In genomic region chr2:80771176-80771575, GRCm38 (mm10) we compare ENCODE assay signal across 16 mouse cellular contexts.
DNase-seq lines count a peak whose midpoint lies in the region; TF ChIP-seq lines count a peak whose summit lies in the region.
"Had no signal": no experiment of that assay in that cellular context is flagged by ENCODE, and none has a peak within 500 bp of the region (broad histone marks: within the 10 kb centered on the region; RNA-seq: fewer than 3 reads in every experiment).

No protein-coding gene starts in this region.

- TF ChIP-seq CTCF in CH12.LX (conservative IDR thresholded peaks at IDR 0.05 in 1 of 2, IDR thresholded peaks at IDR 0.05 in 1 of 2; ENCODE audit: low read depth in 2 of 2, low read length in 2 of 2): no peak

- in situ Hi-C loops in CH12.LX (cut with MboI; ENCODE audit: low pct_ligation_motif_present, low pct_unique_long_range_greater_than_20kb, low sequenced_read_pairs): no loop called here

- H3K4me3 ChIP-seq in heart, embryonic 10.5 days: no peak overlapping the region
- H3K4me3 ChIP-seq in CH12.LX (replicated peaks in 1 of 3; ENCODE audit: low read depth in 2 of 3, low read length in 2 of 3, poor library complexity in 1 of 3): no peak overlapping the region
- no peak overlapping the region for H3K4me3 ChIP-seq in embryonic facial prominence, embryonic 10.5 days
- H3K4me3 ChIP-seq: embryonic facial prominence, embryonic 15.5 days; heart, embryonic 15.5 days; hindbrain, embryonic 12.5 days; layer of hippocampus, adult 2 months; limb, embryonic 15.5 days had no signal

- dilution Hi-C loops in CH12.LX (cut with MboI; ENCODE audit: extremely low pct_ligation_motif_present, extremely low pct_unique_long_range_greater_than_20kb, low sequenced_read_pairs): no loop called here

- intact Hi-C loops in left cerebral cortex, postnatal 4 days (cut with DNase I): no loop called here

- H3K79me2 ChIP-seq in CH12.LX (replicated peaks; ENCODE audit: control insufficient read depth, extremely low read depth, insufficient read depth, poor library complexity, severe bottlenecking): no peaks in the 10 kb centered on the region

- H3K27ac ChIP-seq in heart, embryonic 10.5 days: no peak overlapping the region
- H3K27ac ChIP-seq in CH12.LX (ENCODE audit: insufficient read depth, low read depth): no peak overlapping the region
- no peak overlapping the region for H3K27ac ChIP-seq in embryonic facial prominence, embryonic 10.5 days (replicated peaks)
- H3K27ac ChIP-seq: embryonic facial prominence, embryonic 15.5 days; heart, embryonic 15.5 days; hindbrain, embryonic 12.5 days; layer of hippocampus, adult 2 months; limb, embryonic 15.5 days; macrophage had no signal

- no peak for TF ChIP-seq RAD21 in CH12.LX (IDR thresholded peaks at IDR 0.05; ENCODE audit: low read depth, low read length)

- H3K36me3 ChIP-seq in heart, embryonic 10.5 days: no peaks in the 10 kb centered on the region
- H3K36me3 ChIP-seq in CH12.LX (replicated peaks in 1 of 2; ENCODE audit: control insufficient read depth in 1 of 2, insufficient read depth in 1 of 2, low read length in 1 of 2): no peaks in the 10 kb centered on the region
- no peaks in the 10 kb centered on the region for H3K36me3 ChIP-seq in embryonic facial prominence, embryonic 10.5 days (replicated peaks)
- H3K36me3 ChIP-seq: embryonic facial prominence, embryonic 15.5 days; heart, embryonic 15.5 days; hindbrain, embryonic 12.5 days; limb, embryonic 15.5 days had no signal

- H3K4me2 ChIP-seq in CH12.LX (ENCODE audit: insufficient read depth, low read depth, poor library complexity, severe bottlenecking): no peak overlapping the region
- H3K4me2 ChIP-seq: embryonic facial prominence, embryonic 15.5 days; heart, embryonic 15.5 days; hindbrain, embryonic 12.5 days; limb, embryonic 15.5 days had no signal

- 62% methylated on average over 5 of the region's 5 CpGs for WGBS in heart, embryonic 10.5 days
- 54% methylated on average over 5 of the region's 5 CpGs for WGBS in embryonic facial prominence, embryonic 10.5 days

- no peaks in the 10 kb centered on the region for H3K27me3 ChIP-seq in heart, embryonic 10.5 days (ENCODE audit: insufficient read depth, poor library complexity, severe bottlenecking)
- no peaks in the 10 kb centered on the region for H3K27me3 ChIP-seq in CH12.LX (replicated peaks)
- no peaks in the 10 kb centered on the region for H3K27me3 ChIP-seq in embryonic facial prominence, embryonic 10.5 days (replicated peaks; ENCODE audit: low read depth, poor library complexity, severe bottlenecking)
- H3K27me3 ChIP-seq: embryonic facial prominence, embryonic 15.5 days; heart, embryonic 15.5 days; hindbrain, embryonic 12.5 days; limb, embryonic 15.5 days had no signal

- H3K4me1 ChIP-seq in heart, embryonic 10.5 days: no peaks in the 10 kb centered on the region
- peaks cover 0 to 6% of the 10 kb centered on the region in 2 experiments; a peak in 1 of 4 replicates for H3K4me1 ChIP-seq in CH12.LX (ENCODE audit: control insufficient read depth in 1 of 2, insufficient read depth in 2 of 2)
- peaks cover 4% of the 10 kb centered on the region; the same call in 1 of the 2 replicates for H3K4me1 ChIP-seq in embryonic facial prominence, embryonic 10.5 days
- H3K4me1 ChIP-seq: embryonic facial prominence, embryonic 15.5 days; heart, embryonic 15.5 days; hindbrain, embryonic 12.5 days; limb, embryonic 15.5 days had no signal

- H3K9me3 ChIP-seq in heart, embryonic 10.5 days: no peaks in the 10 kb centered on the region
- H3K9me3 ChIP-seq in CH12.LX (replicated peaks; ENCODE audit: low read length): no peaks in the 10 kb centered on the region
- H3K9me3 ChIP-seq in embryonic facial prominence, embryonic 10.5 days: no peaks in the 10 kb centered on the region
- H3K9me3 ChIP-seq: embryonic facial prominence, embryonic 15.5 days; heart, embryonic 15.5 days; hindbrain, embryonic 12.5 days; limb, embryonic 15.5 days had no signal

- TF ChIP-seq EP300 in CH12.LX (IDR thresholded peaks at IDR 0.05; ENCODE audit: low read length): no peak

- TF ChIP-seq POLR2A in CH12.LX (IDR thresholded peaks at IDR 0.05; ENCODE audit: low read depth, low read length): no peak

- DNase-seq in heart, adult 8-10 months (ENCODE audit: low spot score): peak; percentile 3
- no peak for DNase-seq in heart, embryonic 10.5 days (ENCODE audit: low spot score)
- DNase-seq in left cerebral cortex, postnatal 4 days: peak; percentile 9
- no peak for DNase-seq in left cerebral cortex, adult 18-20 months (ENCODE audit: low spot score in 2 of 2)
- DNase-seq in CH12.LX (ENCODE audit: extremely low read depth): peak; percentile 9
- peak; percentile 37 for DNase-seq in embryonic facial prominence, embryonic 10.5 days (ENCODE audit: low spot score)
- no peak for DNase-seq in adrenal gland, postnatal 25 days
- DNase-seq: liver, postnatal 0 days; midbrain, embryonic 14.5 days; thymus, adult 2 months had no signal

- no peak overlapping the region for H3K9ac ChIP-seq in CH12.LX (ENCODE audit: insufficient read depth, low read depth)
- H3K9ac ChIP-seq: embryonic facial prominence, embryonic 15.5 days; heart, embryonic 15.5 days; hindbrain, embryonic 12.5 days; limb, embryonic 15.5 days; liver, postnatal 0 days had no signal

TF ChIP-seq in CH12.LX, 34 proteins besides CTCF, POLR2A, EP300 and RAD21:
- no peak for TF ChIP-seq POLR2AphosphoS2 (IDR thresholded peaks at IDR 0.05; ENCODE audit: low read depth, low read length)
- TF ChIP-seq JUN (IDR thresholded peaks at IDR 0.05; ENCODE audit: insufficient read depth, low read depth, low read length): no peak
TF ChIP-seq in CH12.LX: peak in this region for 0.

Comparison
In these comparisons a context has a peak if more than half of its experiments do, and no peak if none do; other contexts are left out.
1. DNase-seq: peak in heart, adult 8-10 months (single experiment), left cerebral cortex, postnatal 4 days (single experiment), CH12.LX (single experiment) and embryonic facial prominence, embryonic 10.5 days (single experiment); none in heart, embryonic 10.5 days (single experiment), left cerebral cortex, adult 18-20 months (0 of 2) and adrenal gland, postnatal 25 days (single experiment).